Mouse (Mus musculus) erythroblast, embryonic 14.5 days (primary cell): ENCODE data around the gene Gm28048.

ENCODE experiments used
- GATA1 ChIP-seq: IDR thresholded peaks from 2 replicates; pipeline ENCODE4 v1.6.1; 2012; ENCODE audit warnings: low read length, inconsistent platforms, mixed read lengths
- TAL1 ChIP-seq: IDR thresholded peaks from 3 replicates; pipeline ENCODE4 v1.6.1; 2012; ENCODE audit warnings: low read length, inconsistent platforms, mixed read lengths

DNA sequence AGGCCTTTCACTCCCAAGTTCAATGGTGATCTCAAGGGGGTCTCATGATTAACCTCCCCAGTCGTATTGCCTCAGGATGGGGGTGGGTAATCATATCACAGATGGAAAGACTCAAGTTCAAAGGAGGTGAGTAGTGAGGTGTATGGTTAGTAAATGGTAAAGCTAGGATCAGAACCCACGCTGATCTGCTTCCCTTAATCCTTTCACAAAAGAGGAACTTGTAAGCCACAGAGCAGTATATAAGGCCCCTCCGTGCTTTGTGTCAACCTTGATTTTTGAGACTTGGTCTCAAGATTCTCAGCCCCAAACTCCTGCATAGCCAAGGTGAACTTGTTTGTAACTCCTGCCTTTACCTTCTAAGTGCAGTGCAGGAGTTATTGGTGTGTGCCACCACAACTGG, 42.3 kb upstream of the Gm28048 start:
- TF ChIP-seq GATA1 (no peak), TAL1 (no peak)
